9 mouse cellular contexts compared by ENCODE assay signal in genomic region chr2:179443959-179444358, GRCm38 (mm10). TPM values are rescaled to one million over a fixed set of nuclear protein-coding genes. Genes with fewer than 3 reads are reported as not detected.
DNase-seq lines count a peak whose midpoint lies in the region; ATAC-seq and TF ChIP-seq lines count a peak whose summit lies in the region.
"Had no signal": no experiment of that assay in that cellular context is flagged by ENCODE, and none has a peak within 500 bp of the region (broad histone marks: within the 10 kb centered on the region; RNA-seq: fewer than 3 reads in every experiment).

No protein-coding gene starts in this region.

- H3K36me3 ChIP-seq in E14TG2a.4 (ENCODE audit: insufficient read depth, low read length) = no peaks in the 10 kb centered on the region
- H3K36me3 ChIP-seq in embryonic facial prominence, embryonic 14.5 days (ENCODE audit: control insufficient read depth, insufficient read depth, low read length) = no peaks in the 10 kb centered on the region
- no peaks in the 10 kb centered on the region for H3K36me3 ChIP-seq in limb, embryonic 11.5 days (ENCODE audit: control insufficient read depth, insufficient read depth, low read length)
- no peaks in the 10 kb centered on the region for H3K36me3 ChIP-seq in stomach, embryonic 16.5 days (ENCODE audit: control insufficient read depth, insufficient read depth, low read length)

- TF ChIP-seq CTCF in E14TG2a.4 (conservative IDR thresholded peaks at IDR 0.05; ENCODE audit: low read length) = no peak

- peak overlapping the region; percentile 99 for H3K4me2 ChIP-seq in embryonic facial prominence, embryonic 14.5 days (ENCODE audit: low read depth, low read length)
- peak overlapping the region; percentile 99 for H3K4me2 ChIP-seq in limb, embryonic 11.5 days (ENCODE audit: low read depth, severe bottlenecking)
- peak overlapping the region; percentile 99 for H3K4me2 ChIP-seq in stomach, embryonic 16.5 days (ENCODE audit: low read depth, low read length)

- 15% methylated on average over 3 of the region's 11 CpGs for WGBS in embryonic facial prominence, embryonic 14.5 days
- WGBS in limb, embryonic 11.5 days = 20% methylated on average over 11 of the region's 11 CpGs
- WGBS in stomach, embryonic 16.5 days = 18% methylated on average over 11 of the region's 11 CpGs

- H3K9me3 ChIP-seq in E14TG2a.4 (ENCODE audit: low read length) = no peaks in the 10 kb centered on the region
- H3K9me3 ChIP-seq in embryonic facial prominence, embryonic 14.5 days (ENCODE audit: control insufficient read depth, low read length) = peaks cover 2% of the 10 kb centered on the region; the same call in 1 of the 2 replicates
- H3K9me3 ChIP-seq in limb, embryonic 11.5 days (ENCODE audit: control insufficient read depth, low read length) = no peaks in the 10 kb centered on the region
- H3K9me3 ChIP-seq in stomach, embryonic 16.5 days (replicated peaks; ENCODE audit: control insufficient read depth, low read length) = peaks cover 3% of the 10 kb centered on the region

- 0 out of 2 replicates have a peak overlapping the region, but pooled peaks have one; percentile 67 for H3K9ac ChIP-seq in embryonic facial prominence, embryonic 14.5 days (ENCODE audit: low read depth, low read length)
- H3K9ac ChIP-seq in limb, embryonic 11.5 days (ENCODE audit: low read length) = no peak overlapping the region
- no peak overlapping the region; the same call in 1 of the 2 replicates for H3K9ac ChIP-seq in stomach, embryonic 16.5 days (ENCODE audit: low read length)

- peaks cover 69% of the 10 kb centered on the region for H3K27me3 ChIP-seq in E14TG2a.4 (ENCODE audit: insufficient read depth, low read length)
- H3K27me3 ChIP-seq in embryonic facial prominence, embryonic 14.5 days (replicated peaks; ENCODE audit: control insufficient read depth, insufficient read depth, low read length) = peaks cover 36% of the 10 kb centered on the region
- H3K27me3 ChIP-seq in limb, embryonic 11.5 days (ENCODE audit: control insufficient read depth, insufficient read depth, low read length) = peaks cover 17% of the 10 kb centered on the region; the same call in 1 of the 2 replicates
- H3K27me3 ChIP-seq in stomach, embryonic 16.5 days (ENCODE audit: control insufficient read depth, insufficient read depth, low read length) = peaks cover 25% of the 10 kb centered on the region

- H3K4me1 ChIP-seq in E14TG2a.4 (replicated peaks; ENCODE audit: low read depth, low read length) = peaks cover 17% of the 10 kb centered on the region
- no peaks in the 10 kb centered on the region for H3K4me1 ChIP-seq in embryonic facial prominence, embryonic 14.5 days (ENCODE audit: control insufficient read depth, insufficient read depth, low read length)
- H3K4me1 ChIP-seq in limb, embryonic 11.5 days (ENCODE audit: control insufficient read depth, insufficient read depth, low read length) = peaks cover 9% of the 10 kb centered on the region; the same call in 1 of the 2 replicates
- H3K4me1 ChIP-seq in stomach, embryonic 16.5 days (ENCODE audit: control insufficient read depth, insufficient read depth, low read length) = peaks cover 14% of the 10 kb centered on the region; the same call in 1 of the 2 replicates

- peak; percentile 3 for DNase-seq in adrenal gland, adult 2 months
- no peak for DNase-seq in adrenal gland, postnatal 4 days (ENCODE audit: low spot score in 2 of 2)
- no peak for DNase-seq in embryonic facial prominence, embryonic 14.5 days (ENCODE audit: low spot score)
- DNase-seq in limb, embryonic 11.5 days (ENCODE audit: low spot score) = peak; percentile 43
- no peak for DNase-seq in MN1 (ENCODE audit: low spot score)

- no peak overlapping the region for H3K27ac ChIP-seq in embryonic facial prominence, embryonic 14.5 days (replicated peaks; ENCODE audit: low read depth, low read length)
- H3K27ac ChIP-seq in limb, embryonic 11.5 days (replicated peaks; ENCODE audit: low read depth, low read length) = no peak overlapping the region
- no peak overlapping the region for H3K27ac ChIP-seq in stomach, embryonic 16.5 days (ENCODE audit: low read length)

- ATAC-seq in embryonic facial prominence, embryonic 14.5 days (ENCODE audit: low read depth) = no peak
- ATAC-seq in limb, embryonic 11.5 days (ENCODE audit: insufficient number of reproducible peaks, low FRiP score, low TSS enrichment, low read depth) = no peak
- ATAC-seq in stomach, embryonic 16.5 days (ENCODE audit: insufficient read depth, low FRiP score) = no peak
- ATAC-seq in megakaryocyte progenitor cell, adult 5-6 weeks (replicated peaks; ENCODE audit: poor library complexity) = no peak

- peak overlapping the region; percentile 85; the same call in 1 of the 2 replicates for H3K4me3 ChIP-seq in E14TG2a.4 (replicated peaks; ENCODE audit: low read length)
- H3K4me3 ChIP-seq in embryonic facial prominence, embryonic 14.5 days (ENCODE audit: low read depth, low read length) = peak overlapping the region; percentile 71
- peak overlapping the region; percentile 58 for H3K4me3 ChIP-seq in limb, embryonic 11.5 days (ENCODE audit: low read depth, low read length)
- peak overlapping the region; percentile 61; the same call in 1 of the 2 replicates for H3K4me3 ChIP-seq in stomach, embryonic 16.5 days (replicated peaks; ENCODE audit: low read length)
- H3K4me3 ChIP-seq: megakaryocyte, embryonic 14.5 days had no signal

RNA-seq across cellular contexts. Expression of gene Cdh4, which starts 1.7 kb away (rescaled TPM):
- 1 to 10 TPM; 3.3 to 5.0 TPM for total RNA-seq in adrenal gland, adult 2 months (2021)
- polyA plus RNA-seq in adrenal gland, adult 2 months (2012; rRNA removed) = 2.7 and 2.8 TPM in 2 replicates
- 1 to 10 TPM; 6.8 to 7.7 TPM for total RNA-seq in adrenal gland, postnatal 4 days (2021)
- 9.2 and 11.1 TPM in 2 replicates for polyA plus RNA-seq in embryonic facial prominence, embryonic 14.5 days (2014; fragmentation: Nextera tagmentation; extraction: Ambion mirVana)
- polyA plus RNA-seq in limb, embryonic 11.5 days (2014; fragmentation: Nextera tagmentation; extraction: Ambion mirVana) = 3.1 and 3.2 TPM in 2 replicates
- 4.4 TPM in 2 replicates for polyA plus RNA-seq in stomach, embryonic 16.5 days (2015; fragmentation: Nextera tagmentation; extraction: Ambion mirVana)
- total RNA-seq in megakaryocyte progenitor cell, adult 5-6 weeks (2015) = not detected in 2 replicates
- not detected in 2 replicates for total RNA-seq in megakaryocyte progenitor cell, adult 5-6 weeks (2017)

Comparison
In these comparisons a context has a peak if more than half of its experiments do, and no peak if none do; other contexts are left out.
1. DNase-seq: peak in adrenal gland, adult 2 months (single experiment) and limb, embryonic 11.5 days (single experiment); none in adrenal gland, postnatal 4 days (0 of 2), embryonic facial prominence, embryonic 14.5 days (single experiment) and MN1 (single experiment).
2. Peak in every context shown above with its lines, with median percentiles within 50 percentile points of each other: H3K4me3 ChIP-seq and H3K4me2 ChIP-seq.